Mouse (Mus musculus): ENCODE results near the gene Brat1. TPM values are rescaled to one million over a fixed set of nuclear protein-coding genes. Genes with fewer than 3 reads are reported as not detected.

Gene Brat1
- polyA plus RNA-seq, 1 experiment: 8.5 TPM

GRCm38 (mm10) chr5:140684343-140685148, 20.3 kb upstream of the Brat1 start:
- WGBS: 74% methylated on average over 16 of the region's 16 CpGs
- H3K27ac ChIP-seq (ENCODE audit: control insufficient read depth, insufficient read depth, low read depth, low read length, poor library complexity): no peak overlapping the region
- TF ChIP-seq CTCF (IDR thresholded peaks at IDR 0.05; ENCODE audit: control insufficient read depth, insufficient read depth, low read length) (peak; percentile 81), POLR2A (IDR thresholded peaks at IDR 0.05; ENCODE audit: borderline replicate concordance, control insufficient read depth, low read depth, low read length) (no peak)
- no peaks in the 10 kb centered on the region for H3K4me1 ChIP-seq (ENCODE audit: control insufficient read depth, insufficient read depth, low read length)
- no peak overlapping the region for H3K4me3 ChIP-seq (replicated peaks; ENCODE audit: control insufficient read depth, low read depth, low read length)

- no peaks in the 10 kb centered on the region for H3K4me1 ChIP-seq (ENCODE audit: control insufficient read depth, insufficient read depth, low read length)
Measured at GRCm38 (mm10) chr5:140688434-140688833, 16.4 kb upstream of the Brat1 start.

GRCm38 (mm10) chr5:140695987-140696386, 8.8 kb upstream of the Brat1 start:
- Histone ChIP-seq H3K4me3 (replicated peaks; ENCODE audit: control insufficient read depth, low read depth, low read length) (no peak overlapping the region), H3K27ac (ENCODE audit: control insufficient read depth, insufficient read depth, low read depth, low read length, poor library complexity) (no peak overlapping the region), H3K4me1 (ENCODE audit: control insufficient read depth, insufficient read depth, low read length) (no peaks in the 10 kb centered on the region)
- 84% methylated on average over 7 of the region's 7 CpGs for WGBS
- TF ChIP-seq POLR2A (IDR thresholded peaks at IDR 0.05; ENCODE audit: borderline replicate concordance, control insufficient read depth, low read depth, low read length): no peak
- TF ChIP-seq CTCF (IDR thresholded peaks at IDR 0.05; ENCODE audit: control insufficient read depth, insufficient read depth, low read length): no peak

More at GRCm38 (mm10) chr5:140688434-140688833, 16.4 kb upstream of the Brat1 start:
- WGBS: 90% methylated on average over 3 of the region's 3 CpGs
- TF ChIP-seq CTCF (IDR thresholded peaks at IDR 0.05; ENCODE audit: control insufficient read depth, insufficient read depth, low read length) (no peak), POLR2A (IDR thresholded peaks at IDR 0.05; ENCODE audit: borderline replicate concordance, control insufficient read depth, low read depth, low read length) (no peak)
- no peak overlapping the region for H3K4me3 ChIP-seq (replicated peaks; ENCODE audit: control insufficient read depth, low read depth, low read length)
- no peak overlapping the region for H3K27ac ChIP-seq (ENCODE audit: control insufficient read depth, insufficient read depth, low read depth, low read length, poor library complexity)

- WGBS: 83% methylated on average over 9 of the region's 9 CpGs
- Histone ChIP-seq H3K27ac (ENCODE audit: control insufficient read depth, insufficient read depth, low read depth, low read length, poor library complexity) (no peak overlapping the region), H3K4me1 (ENCODE audit: control insufficient read depth, insufficient read depth, low read length) (no peaks in the 10 kb centered on the region), H3K4me3 (replicated peaks; ENCODE audit: control insufficient read depth, low read depth, low read length) (no peak overlapping the region)
- TF ChIP-seq CTCF (IDR thresholded peaks at IDR 0.05; ENCODE audit: control insufficient read depth, insufficient read depth, low read length) (no peak), POLR2A (IDR thresholded peaks at IDR 0.05; ENCODE audit: borderline replicate concordance, control insufficient read depth, low read depth, low read length) (no peak)
Measured at GRCm38 (mm10) chr5:140699776-140700175, 5.0 kb upstream of the Brat1 start.

- H3K4me3 ChIP-seq (replicated peaks; ENCODE audit: control insufficient read depth, low read depth, low read length): peak overlapping the region; percentile 86
- under 1% methylated on average over 25 of the region's 25 CpGs for WGBS
- peaks cover 3% of the 10 kb centered on the region; the same call in 1 of the 2 replicates for H3K4me1 ChIP-seq (ENCODE audit: control insufficient read depth, insufficient read depth, low read length)
- peak overlapping the region; percentile 46 for H3K27ac ChIP-seq (ENCODE audit: control insufficient read depth, insufficient read depth, low read depth, low read length, poor library complexity)
- TF ChIP-seq CTCF (IDR thresholded peaks at IDR 0.05; ENCODE audit: control insufficient read depth, insufficient read depth, low read length): no peak
- no peak for TF ChIP-seq POLR2A (IDR thresholded peaks at IDR 0.05; ENCODE audit: borderline replicate concordance, control insufficient read depth, low read depth, low read length)
Measured at GRCm38 (mm10) chr5:140701661-140702060, 3.1 kb upstream of the Brat1 start.

GRCm38 (mm10) chr5:140702103-140702513, 2.7 kb upstream of the Brat1 start, which contains the start of gene Iqce:
Gene Iqce (minus strand): TSS chr5:140702378.
- Histone ChIP-seq H3K4me3 (replicated peaks; ENCODE audit: control insufficient read depth, low read depth, low read length) (peak within 1 kb of the TSS; percentile 86), H3K27ac (ENCODE audit: control insufficient read depth, insufficient read depth, low read depth, low read length, poor library complexity) (peak within 1 kb of the TSS; percentile 46), H3K4me1 (ENCODE audit: control insufficient read depth, insufficient read depth, low read length) (peaks cover 3% of the 10 kb centered on the region; the same call in 1 of the 2 replicates)
- no peak for TF ChIP-seq CTCF (IDR thresholded peaks at IDR 0.05; ENCODE audit: control insufficient read depth, insufficient read depth, low read length)
- peak; percentile 67; the same call in 1 of the 2 replicates for TF ChIP-seq POLR2A (IDR thresholded peaks at IDR 0.05; ENCODE audit: borderline replicate concordance, control insufficient read depth, low read depth, low read length)
- WGBS: under 1% methylated on average over 33 of the region's 33 CpGs

GRCm38 (mm10) chr5:140702618-140703175, 2.1 kb upstream of the Brat1 start:
- no peak overlapping the region for H3K27ac ChIP-seq (ENCODE audit: control insufficient read depth, insufficient read depth, low read depth, low read length, poor library complexity)
- peaks cover 3% of the 10 kb centered on the region; the same call in 1 of the 2 replicates for H3K4me1 ChIP-seq (ENCODE audit: control insufficient read depth, insufficient read depth, low read length)
- TF ChIP-seq CTCF (IDR thresholded peaks at IDR 0.05; ENCODE audit: control insufficient read depth, insufficient read depth, low read length): no peak
- TF ChIP-seq POLR2A (IDR thresholded peaks at IDR 0.05; ENCODE audit: borderline replicate concordance, control insufficient read depth, low read depth, low read length): no peak
- H3K4me3 ChIP-seq (replicated peaks; ENCODE audit: control insufficient read depth, low read depth, low read length): no peak overlapping the region
- WGBS: 82% methylated on average over 19 of the region's 19 CpGs

All from bone marrow, adult 2 months (tissue).